Mouse (Mus musculus) forebrain, embryonic 14.5 days (tissue): ENCODE measurements around the gene 4930578G10Rik. TPM values are rescaled to one million over a fixed set of nuclear protein-coding genes. Genes with fewer than 3 reads are reported as not detected.
A peak's percentile ranks its signal among the peaks of the same experiment; 100 is the strongest.

Experiments used
- ATAC-seq: fragments of 200-750 bp; cut with Nextera tagmentation; 2 replicates; pipeline ENCODE4 v1.8.0; 2017; ENCODE audit warnings: mild to moderate bottlenecking, moderate library complexity
- DNase-seq: peaks from one replicate; pipeline ENCODE4 v3.0.0-alpha.2; 2015; ENCODE audit warnings: low spot score
- H3K27ac ChIP-seq: fragments of 300-500 bp; sonication (generic); 2 replicates; pipeline ENCODE4 v1.5.1; 2014; ENCODE audit warnings: low read depth, mild to moderate bottlenecking, control low read depth, low read length, moderate library complexity
- H3K27me3 ChIP-seq: fragments of 300-500 bp; sonication (generic); replicated peaks from 2 replicates; pipeline ENCODE4 v1.6.1; 2014; ENCODE audit warnings: low read length, control low read depth, mixed read lengths; ENCODE audit not compliant: control insufficient read depth, insufficient read depth
- H3K36me3 ChIP-seq: fragments of 300-500 bp; sonication (generic); 2 replicates; pipeline ENCODE4 v1.6.1; 2014; ENCODE audit warnings: low read length, control low read depth; ENCODE audit not compliant: control insufficient read depth, insufficient read depth
- H3K4me1 ChIP-seq: fragments of 300-500 bp; sonication (generic); 2 replicates; pipeline ENCODE4 v1.6.1; 2014; ENCODE audit warnings: antibody characterized with exemption, low read length, control low read depth; ENCODE audit not compliant: control insufficient read depth, insufficient read depth
- H3K4me2 ChIP-seq: fragments of 300-500 bp; sonication (generic); 2 replicates; pipeline ENCODE4 v1.6.1; 2014; ENCODE audit warnings: mild to moderate bottlenecking, control low read depth, low read length
- H3K4me3 ChIP-seq: fragments of 300-500 bp; sonication (generic); 2 replicates; pipeline ENCODE4 v1.5.1; 2014; ENCODE audit warnings: low read depth, low read length, control low read depth
- H3K9ac ChIP-seq: fragments of 300-500 bp; sonication (generic); 2 replicates; pipeline ENCODE4 v1.6.1; 2014; ENCODE audit warnings: mild to moderate bottlenecking, low read length, control low read depth, moderate library complexity
- H3K9me3 ChIP-seq: fragments of 300-500 bp; sonication (generic); replicated peaks from 2 replicates; pipeline ENCODE4 v1.6.1; 2016; ENCODE audit warnings: low read length, control low read depth, mixed read lengths; ENCODE audit not compliant: control insufficient read depth
- WGBS: fragments of 180-500 bp; shearing (Covaris S2); extraction: QIAGEN DNeasy Blood & Tissue Kit; methylation state at CpG from one replicate; pipeline ENCODE4 v1.1.7; 2014; 5-methylcytosine and 5-hydroxymethylcytosine counted together
- polyA plus RNA-seq: library from polyadenylated mRNA; unstranded; fragments of >200 nt; fragmentation: Nextera tagmentation; extraction: Ambion mirVana; gene quantifications from 2 replicates; pipeline ENCODE4 v1.2.1, GENCODE M21; 2014

4930578G10Rik gene
- polyA plus RNA-seq, 1 experiment from 2014 or later = 0.51 TPM

GRCm38 (mm10) chr4:42870748-42871147 lies 135.4 kb downstream of the 4930578G10Rik start:
- no peak overlapping the region for H3K9ac ChIP-seq
- no peak overlapping the region for H3K4me2 ChIP-seq
- no peaks in the 10 kb centered on the region for H3K36me3 ChIP-seq
- H3K27me3 ChIP-seq = no peaks in the 10 kb centered on the region
- WGBS = 83% methylated on average over 5 of the region's 5 CpGs
- ATAC-seq (no peak), DNase-seq (no peak)
- no peaks in the 10 kb centered on the region for H3K4me1 ChIP-seq
- no peak overlapping the region for H3K4me3 ChIP-seq
- H3K27ac ChIP-seq = no peak overlapping the region
- H3K9me3 ChIP-seq = no peaks in the 10 kb centered on the region

- H3K27ac ChIP-seq = no peak overlapping the region
- H3K4me2 ChIP-seq = no peak overlapping the region
- ATAC-seq (no peak), DNase-seq (no peak)
- H3K9ac ChIP-seq = no peak overlapping the region
- no peaks in the 10 kb centered on the region for H3K36me3 ChIP-seq
- 95% methylated on average over 7 of the region's 7 CpGs for WGBS
- H3K4me1 ChIP-seq = no peaks in the 10 kb centered on the region
- no peaks in the 10 kb centered on the region for H3K9me3 ChIP-seq
- H3K4me3 ChIP-seq = no peak overlapping the region
- H3K27me3 ChIP-seq = no peaks in the 10 kb centered on the region
Observed at GRCm38 (mm10) chr4:42872151-42872550, 136.8 kb downstream of the 4930578G10Rik start.

GRCm38 (mm10) chr4:42872746-42873435 lies 137.5 kb downstream of the 4930578G10Rik start:
- Histone ChIP-seq H3K9ac (no peak overlapping the region), H3K4me1 (no peaks in the 10 kb centered on the region), H3K36me3 (no peaks in the 10 kb centered on the region), H3K9me3 (no peaks in the 10 kb centered on the region), H3K27ac (no peak overlapping the region), H3K27me3 (no peaks in the 10 kb centered on the region), H3K4me3 (no peak overlapping the region), H3K4me2 (no peak overlapping the region)
- ATAC-seq = no peak
- no peak for DNase-seq
- WGBS = 88% methylated on average over 16 of the region's 16 CpGs

- Histone ChIP-seq H3K36me3 (no peaks in the 10 kb centered on the region), H3K27ac (no peak within 1 kb of the TSS), H3K4me1 (no peaks in the 10 kb centered on the region), H3K27me3 (no peaks in the 10 kb centered on the region), H3K9me3 (no peaks in the 10 kb centered on the region), H3K4me3 (no peak within 1 kb of the TSS), H3K9ac (no peak within 1 kb of the TSS), H3K4me2 (no peak within 1 kb of the TSS)
- DNase-seq (no peak), ATAC-seq (no peak)
- 87% methylated on average over 7 of the region's 7 CpGs for WGBS
Observed at GRCm38 (mm10) chr4:42874134-42874533, 138.8 kb downstream of the 4930578G10Rik start, which contains the start of gene Fam205c. Gene Fam205c, minus strand, starts transcription at chr4:42874234.

- H3K27me3 ChIP-seq = no peaks in the 10 kb centered on the region
- H3K4me3 ChIP-seq = no peak overlapping the region
- no peak overlapping the region for H3K4me2 ChIP-seq
- WGBS = 36% methylated on average over 5 of the region's 5 CpGs
- H3K9ac ChIP-seq = no peak overlapping the region
- no peaks in the 10 kb centered on the region for H3K4me1 ChIP-seq
- no peaks in the 10 kb centered on the region for H3K9me3 ChIP-seq
- DNase-seq (peak; percentile 88), ATAC-seq (peak; percentile 95)
- H3K27ac ChIP-seq = no peak overlapping the region
- H3K36me3 ChIP-seq = no peaks in the 10 kb centered on the region
Observed at GRCm38 (mm10) chr4:42876586-42877291, 141.4 kb downstream of the 4930578G10Rik start.

- Histone ChIP-seq H3K36me3 (no peaks in the 10 kb centered on the region), H3K4me1 (no peaks in the 10 kb centered on the region), H3K27me3 (no peaks in the 10 kb centered on the region), H3K9ac (no peak overlapping the region), H3K27ac (no peak overlapping the region), H3K4me3 (no peak overlapping the region), H3K9me3 (no peaks in the 10 kb centered on the region), H3K4me2 (no peak overlapping the region)
- 86% methylated on average over 2 of the region's 2 CpGs for WGBS
- DNase-seq (no peak), ATAC-seq (no peak)
Observed at GRCm38 (mm10) chr4:42877657-42878056, 142.3 kb downstream of the 4930578G10Rik start.

- no peak overlapping the region for H3K9ac ChIP-seq
- no peaks in the 10 kb centered on the region for H3K9me3 ChIP-seq
- H3K27ac ChIP-seq = no peak overlapping the region
- no peak overlapping the region for H3K4me3 ChIP-seq
- H3K36me3 ChIP-seq = no peaks in the 10 kb centered on the region
- H3K4me2 ChIP-seq = no peak overlapping the region
- no peaks in the 10 kb centered on the region for H3K27me3 ChIP-seq
- DNase-seq = no peak
- no peaks in the 10 kb centered on the region for H3K4me1 ChIP-seq
- WGBS = 88% methylated on average over 16 of the region's 16 CpGs
- ATAC-seq = no peak
Observed at GRCm38 (mm10) chr4:42879829-42880676, 144.7 kb downstream of the 4930578G10Rik start.

GRCm38 (mm10) chr4:42880677-42880948 lies 145.3 kb downstream of the 4930578G10Rik start:
- Histone ChIP-seq H3K27ac (no peak overlapping the region), H3K27me3 (no peaks in the 10 kb centered on the region), H3K36me3 (no peaks in the 10 kb centered on the region), H3K4me2 (no peak overlapping the region), H3K4me3 (no peak overlapping the region), H3K9me3 (no peaks in the 10 kb centered on the region), H3K4me1 (no peaks in the 10 kb centered on the region), H3K9ac (no peak overlapping the region)
- DNase-seq (no peak), ATAC-seq (no peak)
- 15% methylated on average over 1 of the region's 1 CpGs for WGBS
